Mouse (Mus musculus) neutrophil, adult 5-6 weeks (primary cell): ENCODE data around the gene Snrpe. TPM values are rescaled to one million over a fixed set of nuclear protein-coding genes. Genes with fewer than 3 reads are reported as not detected.

Experiments used
- ATAC-seq: fragments of 151-379, 151-347 bp; 2 replicates; pipeline ENCODE4 v1.8.0; 2017; ENCODE audit warnings: mild to moderate bottlenecking, moderate TSS enrichment; ENCODE audit not compliant: insufficient number of reproducible peaks, poor library complexity, low FRiP score, severe bottlenecking; ENCODE audit errors: extremely low read depth
- total RNA-seq: library from RNA; stranded (forward); fragments of 200-1000 nt; gene quantifications from 2 replicates; pipeline ENCODE4 v1.2.3, GENCODE M21; 2017

The Snrpe gene
- 85.2 and 109 TPM in 2 replicates for total RNA-seq

DNA sequence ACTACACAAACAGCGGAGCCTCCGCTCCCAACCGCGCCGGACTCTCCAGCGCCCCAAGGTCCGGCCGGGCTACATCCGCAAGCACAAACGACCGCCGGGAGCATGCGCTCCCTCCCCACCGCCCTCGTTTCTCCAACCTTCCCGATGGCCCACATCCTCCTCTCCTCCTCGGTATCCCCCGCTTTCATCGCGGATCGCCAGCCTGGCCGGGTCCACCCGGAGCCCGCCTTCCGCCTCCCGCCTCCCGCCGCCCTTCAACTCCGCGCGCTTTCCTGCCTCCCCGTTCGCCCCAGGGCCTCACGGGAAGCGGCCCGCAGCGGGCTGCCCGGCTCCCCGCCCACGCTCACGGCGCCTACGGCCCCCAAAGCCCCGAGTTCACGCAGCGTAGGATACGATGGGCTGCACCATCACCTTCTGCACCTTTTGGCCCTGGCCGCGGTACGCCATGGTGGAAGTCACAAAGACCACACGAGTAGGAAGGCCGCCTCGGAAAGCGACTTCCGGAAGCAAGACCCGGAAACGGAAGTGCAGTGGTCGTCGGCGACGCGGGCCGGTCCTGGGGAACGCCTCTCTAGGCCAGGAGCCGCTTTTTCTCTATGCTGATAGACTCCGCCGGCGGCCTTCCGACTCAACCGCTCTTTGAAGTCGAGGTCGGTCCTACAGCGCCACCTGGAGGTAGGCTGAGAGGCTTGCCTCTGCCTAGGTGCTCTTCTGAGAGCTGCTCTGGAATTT, at the start of gene Snrpe:
TSS of gene Snrpe (minus strand) at position 521 of the 732 bp plus-strand sequence.
- peak; percentile 98 for ATAC-seq

DNA sequence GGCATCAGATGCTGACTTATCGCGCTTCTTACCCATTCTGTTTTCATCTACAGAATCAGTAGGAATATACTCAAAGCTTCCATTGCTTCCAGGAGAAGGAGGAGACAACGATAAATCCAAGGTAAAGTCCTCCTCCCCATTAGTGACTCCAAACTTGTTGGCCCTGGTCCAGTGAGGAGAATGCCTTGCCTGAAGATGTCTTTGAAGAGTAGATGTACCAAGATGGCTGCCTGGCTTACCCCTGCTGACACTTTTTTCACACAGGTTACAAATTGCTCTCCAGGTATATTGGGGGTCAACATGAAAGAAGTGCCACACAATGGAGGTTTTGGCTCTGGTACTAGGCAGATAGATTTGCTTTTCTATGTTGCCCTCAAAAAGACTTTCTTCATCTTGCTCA, 48.8 kb upstream of the Snrpe start:
- ATAC-seq: no peak

DNA sequence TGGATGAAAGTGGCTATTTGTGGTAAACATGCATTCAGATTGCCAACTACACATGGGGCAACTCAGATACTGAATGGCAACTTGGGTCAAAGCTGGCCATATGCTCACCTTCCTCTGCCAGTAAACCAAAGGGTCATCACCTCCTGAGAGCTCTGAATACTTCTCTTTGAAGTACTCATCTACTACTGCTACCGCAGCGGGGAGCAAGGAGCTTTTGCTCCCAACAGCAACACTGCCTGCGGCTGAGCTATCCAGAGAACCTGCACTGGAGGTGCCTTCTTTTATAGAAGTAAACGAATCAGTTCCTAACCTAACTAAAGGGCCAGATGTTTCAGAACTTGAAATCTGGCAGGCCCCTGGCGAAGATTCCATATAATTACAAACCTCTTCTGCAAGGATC, 46.7 kb upstream of the Snrpe start:
- no peak for ATAC-seq

DNA sequence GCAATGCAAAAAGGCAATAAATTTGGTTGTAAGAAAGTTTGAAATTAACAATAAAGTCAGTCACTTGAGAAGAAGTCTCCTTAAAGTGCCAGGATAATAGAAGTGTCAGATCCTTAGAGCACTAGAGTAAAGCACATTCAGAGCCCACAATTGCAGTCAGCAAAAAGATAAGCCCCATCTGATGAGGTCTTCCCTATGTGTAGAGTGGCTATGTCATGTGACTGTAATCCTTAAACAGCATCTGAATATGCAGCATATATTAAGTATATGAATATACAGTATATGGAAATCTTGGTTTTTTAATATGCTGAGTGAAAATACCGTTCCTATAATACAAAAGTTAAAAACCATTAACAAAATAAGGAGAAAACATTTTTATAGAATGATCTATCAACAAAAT, 42.9 kb upstream of the Snrpe start:
- no peak for ATAC-seq

DNA sequence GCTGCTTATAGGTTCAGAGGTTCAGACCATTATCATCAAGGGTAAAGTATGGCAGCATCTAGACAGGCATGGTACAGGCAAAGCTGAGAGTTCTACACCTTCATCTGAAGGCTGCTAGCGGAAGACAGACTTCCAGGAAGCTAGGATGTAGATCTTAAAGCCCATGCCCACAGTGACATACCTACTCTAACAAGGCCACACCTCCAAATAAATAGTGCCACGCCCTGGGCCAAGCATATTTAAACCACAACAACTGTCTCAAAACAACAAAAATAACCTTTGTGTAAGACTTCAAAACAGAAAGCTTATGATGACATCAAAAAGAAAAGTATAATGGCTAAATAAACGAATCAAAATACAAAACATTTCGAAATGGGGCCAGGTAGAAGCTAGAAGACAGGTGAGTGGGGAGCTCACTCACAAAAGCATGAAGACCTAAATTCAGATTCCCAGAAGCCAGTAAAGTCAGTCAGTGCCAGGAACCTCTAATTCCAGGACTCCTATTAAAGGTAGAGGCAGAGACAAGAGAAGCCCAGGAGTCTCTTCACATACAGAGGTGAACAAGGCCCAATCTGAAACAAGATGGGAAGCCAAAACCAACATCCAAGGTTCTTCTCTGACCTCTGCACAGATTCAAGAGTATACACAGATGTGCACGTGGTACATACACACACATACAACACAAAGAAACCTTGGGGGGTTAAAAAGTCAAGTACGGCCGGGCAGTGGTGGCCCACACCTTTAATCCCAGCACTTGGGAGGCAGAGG, 40.4 kb upstream of the Snrpe start:
- ATAC-seq: no peak

DNA sequence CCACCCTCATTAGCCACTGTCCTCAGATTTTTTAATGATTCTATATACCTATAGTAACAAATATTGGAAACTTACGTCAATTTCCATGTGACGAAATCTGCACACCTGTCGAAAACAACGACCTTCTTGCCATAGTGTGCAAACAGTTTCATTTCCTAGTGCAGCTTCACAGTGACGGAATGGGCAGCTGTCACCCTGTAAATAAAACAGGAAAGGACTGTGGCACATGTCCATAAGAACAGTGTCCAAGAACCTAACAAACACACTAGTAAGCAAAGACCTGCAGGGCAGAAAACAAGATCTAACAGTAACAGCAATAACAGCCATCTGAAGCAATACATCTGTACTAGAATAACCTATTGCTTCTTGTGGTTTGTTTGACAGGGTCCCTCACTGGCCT, 35.6 kb upstream of the Snrpe start:
- ATAC-seq: no peak

DNA sequence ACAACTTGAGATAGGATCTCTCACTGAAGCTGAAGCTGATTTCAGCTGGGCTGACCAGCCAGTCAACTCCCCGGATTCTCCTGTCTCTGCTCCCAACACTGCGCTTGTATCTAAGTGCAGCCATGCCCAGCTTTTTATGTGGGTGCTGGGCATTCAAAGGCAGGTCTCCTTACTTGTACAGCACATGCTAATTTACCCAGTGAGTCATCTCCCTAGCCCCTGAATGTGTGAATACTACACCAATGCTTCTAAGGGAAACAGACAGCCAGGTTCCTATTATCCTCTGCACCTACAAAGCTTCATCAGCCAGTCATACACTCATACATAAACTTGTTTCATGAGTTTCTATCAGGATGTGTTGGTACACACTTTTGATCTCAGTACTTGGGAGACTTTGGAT, 31.1 kb upstream of the Snrpe start:
- ATAC-seq: no peak

DNA sequence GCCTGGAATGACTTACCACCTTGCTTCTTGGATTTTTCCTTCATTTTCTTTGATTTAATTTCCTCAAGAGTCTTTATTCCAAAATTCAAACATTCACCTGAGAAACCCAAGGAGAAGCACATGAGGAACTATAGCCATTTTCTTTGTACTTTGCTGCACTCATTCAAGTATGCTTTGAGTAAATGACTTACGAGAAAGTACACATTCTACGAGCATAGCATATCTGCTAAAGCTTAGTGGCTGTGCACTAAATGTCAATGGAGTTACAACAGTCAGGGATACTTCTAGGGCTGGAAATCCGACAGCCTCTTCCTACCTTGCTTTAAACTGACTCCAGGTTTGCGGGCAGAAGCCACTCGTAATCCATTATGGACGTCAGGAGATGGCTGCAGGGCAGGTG, 28.4 kb upstream of the Snrpe start:
- ATAC-seq: no peak

DNA sequence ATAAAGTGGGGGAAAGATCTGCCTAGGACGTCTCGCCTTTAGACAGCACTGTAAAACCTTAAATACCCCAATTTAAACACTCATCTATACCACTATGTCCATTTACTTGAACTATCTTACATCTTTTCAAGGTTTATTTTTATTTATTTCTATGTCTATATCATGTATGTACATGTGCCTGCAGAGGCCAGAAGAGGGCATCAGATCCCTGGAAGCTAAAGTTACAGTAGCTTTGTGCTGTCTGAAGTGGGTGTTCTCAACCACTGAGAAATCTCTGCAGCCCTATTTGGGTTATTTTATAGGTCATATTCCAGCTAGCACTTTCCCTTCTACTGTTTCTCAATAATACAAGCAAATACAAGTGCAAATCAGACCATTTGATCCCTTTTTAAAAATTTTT, 22.1 kb upstream of the Snrpe start:
- ATAC-seq: no peak

DNA sequence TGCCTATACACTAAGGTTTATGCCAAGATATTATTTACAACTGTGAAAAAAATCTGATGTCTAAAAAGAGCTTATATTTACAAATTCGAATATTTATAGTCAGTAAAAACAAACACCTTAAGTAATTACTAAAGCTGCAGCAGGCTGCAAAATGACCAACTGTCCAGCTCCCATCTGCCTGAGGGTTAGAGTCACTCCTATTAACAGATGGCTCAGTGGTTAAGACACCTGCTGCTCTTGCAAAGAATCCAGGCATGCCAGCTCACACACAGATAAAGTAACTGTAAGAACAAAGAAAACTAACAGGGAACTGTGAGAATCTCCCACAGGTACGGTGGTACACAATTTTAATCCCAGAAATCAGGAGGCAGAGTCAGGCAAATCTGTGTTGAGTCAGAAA, 15.0 kb upstream of the Snrpe start:
- ATAC-seq: no peak

DNA sequence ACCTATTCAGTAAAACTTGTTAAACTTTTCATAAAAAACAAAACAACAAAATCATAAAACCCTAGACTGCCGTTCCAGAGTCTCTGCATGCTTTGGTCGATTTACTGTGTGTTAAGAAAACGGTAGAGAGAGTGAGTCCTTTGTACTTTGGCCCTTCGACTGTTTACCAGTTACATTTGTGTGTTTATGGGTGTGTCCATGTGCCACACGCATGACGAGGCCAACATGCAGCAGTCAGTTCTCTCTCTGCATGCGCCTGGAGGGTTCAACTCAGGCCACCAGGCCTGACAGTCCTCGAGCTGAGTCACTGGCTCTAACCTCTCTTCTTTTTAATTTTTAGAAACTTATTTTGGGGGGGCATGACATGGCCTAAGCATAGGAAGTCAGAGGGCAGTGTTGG, 8.2 kb upstream of the Snrpe start:
- ATAC-seq: no peak

DNA sequence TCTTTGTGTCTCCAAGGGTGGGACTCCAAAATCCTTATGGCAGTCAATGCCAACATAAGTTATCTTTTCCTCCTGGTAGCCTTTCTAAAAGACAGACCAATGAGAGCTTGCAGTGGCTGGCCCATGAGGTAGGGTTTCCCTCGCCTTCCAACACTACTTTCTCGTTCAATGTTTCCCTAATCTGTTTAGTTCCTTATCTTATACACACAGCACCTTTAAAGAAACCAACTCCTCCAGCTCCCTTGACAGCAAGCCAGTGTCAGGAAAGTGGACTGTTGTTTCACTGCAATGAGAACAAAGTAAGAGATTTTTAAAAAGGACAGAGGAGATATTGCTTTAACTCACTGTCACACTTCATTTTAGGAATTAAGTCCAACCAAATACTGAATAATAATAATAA, 7.8 kb upstream of the Snrpe start:
- no peak for ATAC-seq

DNA sequence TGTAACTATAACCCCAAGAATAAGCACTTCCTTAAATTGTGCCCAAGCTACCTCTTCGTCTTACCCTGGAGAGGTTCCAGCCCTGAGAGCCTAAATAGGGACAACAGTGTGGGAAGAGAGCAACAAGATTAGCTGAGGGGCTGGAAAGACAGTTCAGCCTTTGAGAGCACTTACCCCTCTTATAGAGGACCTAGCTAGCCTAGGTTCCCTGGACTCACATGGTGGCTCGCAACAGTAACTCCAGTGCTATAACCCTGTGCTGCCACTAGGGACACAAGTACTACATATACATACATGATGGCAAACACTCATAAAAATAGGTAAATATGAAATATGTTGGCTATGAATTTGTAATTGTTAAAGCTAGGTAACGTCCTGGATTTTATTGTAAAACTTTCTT, 3.7 kb upstream of the Snrpe start:
- no peak for ATAC-seq

DNA sequence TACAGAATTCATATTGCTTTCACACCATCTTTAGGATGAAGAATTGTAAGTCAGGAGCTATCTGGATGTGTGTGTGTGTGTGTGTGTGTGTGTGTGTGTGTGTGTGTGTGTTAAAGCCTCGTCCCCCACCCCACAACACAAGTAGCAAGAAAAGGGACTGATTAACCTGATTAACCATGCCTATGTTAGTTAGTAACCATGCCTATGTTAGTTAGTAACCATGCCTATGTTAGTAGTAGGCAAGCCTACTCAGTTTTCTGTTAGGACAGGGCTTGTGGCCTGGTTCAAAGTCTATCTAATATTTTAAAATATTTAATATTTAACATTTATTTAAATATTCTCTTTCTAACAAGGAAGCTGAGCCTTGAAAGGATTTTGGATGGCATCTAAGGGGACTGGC, 1.3 kb upstream of the Snrpe start:
- no peak for ATAC-seq

DNA sequence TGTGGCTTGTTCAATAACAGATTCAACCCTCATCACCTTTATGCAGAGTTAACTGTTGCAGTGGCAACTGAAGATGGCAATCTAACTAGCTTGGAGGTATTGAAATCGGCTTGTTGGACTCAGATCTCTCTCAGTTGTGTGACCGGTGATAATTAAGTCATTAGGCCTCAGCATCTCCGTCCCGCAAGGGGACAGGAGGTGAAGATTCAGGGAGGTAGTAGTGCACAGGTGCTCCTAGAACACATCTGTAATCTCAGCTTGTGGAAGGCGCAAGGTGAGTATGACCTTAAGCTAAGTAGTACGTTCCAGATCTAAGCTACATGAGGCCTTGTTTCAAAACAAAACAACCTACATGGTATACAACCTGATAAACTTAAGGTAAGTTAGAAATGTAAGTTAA, 510 bp upstream of the Snrpe start:
- no peak for ATAC-seq

DNA sequence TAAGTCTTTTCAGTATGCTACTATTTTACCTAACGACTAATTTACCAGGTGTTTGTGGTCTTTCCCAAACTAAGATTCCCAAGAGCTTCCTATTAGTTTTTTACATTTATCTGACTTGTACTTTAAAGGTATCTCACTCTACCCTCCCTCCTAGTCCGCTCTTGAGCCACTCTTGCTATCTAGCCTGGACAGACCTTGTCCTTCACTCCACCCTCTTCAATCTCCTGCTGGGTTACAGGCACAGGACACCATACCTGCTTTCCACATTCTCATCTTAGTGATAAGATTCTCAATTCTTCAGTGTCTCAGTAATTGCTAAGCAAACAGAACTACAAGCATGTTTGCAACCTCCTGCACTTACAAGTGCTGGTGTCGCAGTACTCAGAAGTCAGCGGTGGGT, 6.9 kb downstream of the Snrpe start:
- ATAC-seq: no peak

DNA sequence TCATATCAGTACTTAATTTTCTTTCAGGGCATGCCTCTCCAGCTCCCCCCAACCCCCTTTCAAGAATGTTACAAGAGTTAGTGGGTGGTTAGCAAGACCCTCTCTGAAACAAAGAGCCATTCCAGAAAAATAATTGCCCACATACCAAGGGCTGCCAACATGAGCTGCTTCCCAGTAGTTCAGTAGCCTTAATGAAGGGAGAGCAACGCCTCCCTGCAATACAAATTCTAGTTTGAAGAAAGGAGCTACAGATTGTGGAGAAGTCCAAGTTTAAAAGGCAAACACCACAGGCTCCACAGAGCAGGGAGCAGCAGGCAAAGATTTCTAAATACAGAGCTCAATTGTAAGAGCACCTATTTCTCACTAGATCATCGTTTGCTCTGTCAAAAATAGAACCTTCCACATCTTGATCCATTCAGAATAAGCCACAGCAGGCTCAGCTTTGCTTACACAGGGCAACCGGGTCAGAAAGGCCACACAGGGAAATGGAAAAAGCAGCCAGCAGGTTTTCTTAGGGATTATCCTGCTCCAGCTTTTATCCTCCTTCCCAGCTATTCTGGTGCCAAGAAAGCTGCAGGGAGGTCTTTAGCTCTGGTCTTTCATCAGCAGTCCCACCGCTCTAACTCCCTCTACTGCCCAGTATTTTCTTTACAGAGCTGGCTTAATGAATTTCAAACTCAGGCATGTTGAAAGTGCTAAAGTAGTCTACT, 13.6 kb downstream of the Snrpe start:
- ATAC-seq: no peak

DNA sequence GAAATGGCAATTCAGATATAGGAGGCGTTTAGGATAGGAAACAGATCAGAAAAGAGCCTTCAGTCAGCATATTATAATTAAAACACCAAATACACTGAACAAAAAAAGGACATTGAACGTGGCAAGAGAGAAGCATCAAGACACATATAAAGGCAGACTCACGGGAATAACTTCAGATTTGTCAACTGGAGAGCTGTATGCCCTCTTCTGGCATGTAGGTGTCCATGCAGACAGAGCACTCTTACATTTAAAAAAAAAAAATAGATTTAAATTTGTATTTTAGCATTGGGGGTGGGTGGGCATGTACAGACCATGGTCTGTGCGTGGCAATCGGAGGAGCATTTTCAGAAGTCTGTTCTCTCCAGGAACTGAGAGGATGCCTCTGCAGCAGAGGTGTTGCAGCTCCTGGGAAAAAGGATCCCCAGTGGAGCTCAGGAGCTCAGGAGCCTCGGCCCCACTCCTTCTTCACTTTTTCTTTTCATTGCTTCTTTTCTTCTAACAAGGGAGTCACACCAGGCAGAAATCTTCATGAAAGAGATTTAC, 24.0 kb downstream of the Snrpe start:
- no peak for ATAC-seq

DNA sequence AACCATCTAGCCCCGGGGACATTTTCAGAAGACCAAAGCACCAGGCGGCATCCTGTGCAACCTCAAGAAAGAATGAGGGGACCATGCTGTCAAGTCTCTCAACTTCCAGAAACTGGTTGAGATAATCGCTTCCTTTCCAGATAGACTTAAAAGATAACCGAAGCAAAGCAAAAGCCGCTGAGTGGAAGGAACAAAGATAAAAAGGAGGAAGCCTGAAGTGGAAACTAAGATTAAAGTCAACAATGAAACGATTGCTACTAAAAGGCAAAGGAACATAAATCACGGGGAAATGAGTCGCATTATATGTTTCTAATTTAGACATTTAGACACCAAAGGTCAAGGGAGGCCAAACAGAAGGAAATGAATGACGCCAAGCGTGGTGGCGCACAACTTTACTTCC, 38.8 kb downstream of the Snrpe start:
- ATAC-seq: no peak
